Mouse (Mus musculus) liver, adult 2 months (tissue): ENCODE measurements around the gene Dock1.

ENCODE experiments used
- CTCF ChIP-seq: fragments of 200-500 bp; IDR thresholded peaks from 2 replicates; pipeline ENCODE4 v1.5.1; 2011; ENCODE audit warnings: low read depth, low read length, control low read depth
- POLR2A ChIP-seq: fragments of 200-500 bp; IDR thresholded peaks from 2 replicates; pipeline ENCODE4 v1.6.1; 2011; ENCODE audit warnings: low read length, control low read depth; ENCODE audit not compliant: insufficient read depth; ENCODE audit errors: extremely low read depth

- TF ChIP-seq POLR2A (no peak), CTCF (no peak)
Measured at GRCm38 (mm10) chr7:134723509-134723908, 53.1 kb downstream of the Dock1 start.
